Mouse (Mus musculus) kidney, embryonic 15.5 days (tissue): Measurements from ENCODE around the gene Arap1. TPM values are rescaled to one million over a fixed set of nuclear protein-coding genes. Genes with fewer than 3 reads are reported as not detected.

ENCODE experiments used
- polyA plus RNA-seq: library from polyadenylated mRNA; unstranded; fragments of >200 nt; fragmentation: Nextera tagmentation; extraction: Ambion mirVana; gene quantifications from 2 replicates; pipeline ENCODE4 v1.2.1, GENCODE M21; 2015

The Arap1 gene
- polyA plus RNA-seq, 1 experiment from 2014 or later = 97.1 TPM

Other genes with a start within 250 kb of the Arap1 start
- 17.4 and 18.5 TPM in 2 replicates for gene Atg16l2, start 45.8 kb upstream of the Arap1 start, polyA plus RNA-seq
- 55.4 and 58.5 TPM in 2 replicates for gene Stard10, start 31.0 kb upstream of the Arap1 start, polyA plus RNA-seq
- 0.14 and 0.21 TPM in 2 replicates for gene Gm45837, start 62.8 kb downstream of the Arap1 start, polyA plus RNA-seq
- 37.3 and 39.5 TPM in 2 replicates for gene Pde2a, start 73.6 kb downstream of the Arap1 start, polyA plus RNA-seq
- not detected in 2 replicates for gene Art2b, start 237.5 kb downstream of the Arap1 start, polyA plus RNA-seq